Mouse (Mus musculus) left cerebral cortex, adult 18-20 months (tissue): ENCODE data around the gene Ppan. TPM values are rescaled to one million over a fixed set of nuclear protein-coding genes. Genes with fewer than 3 reads are reported as not detected.

Experiments used
- DNase-seq, 2 experiments: peaks; one replicate each; pipeline ENCODE4 v3.0.0; 2021 to 2022; ENCODE audit warnings: low spot score in 2 of 2, mixed read lengths in 1 of 2
- microRNA-seq, 2 experiments: library from miRNA; unstranded; fragments of <30 nt; microRNA quantifications; one replicate each; pipeline ENCODE4 v1.2.0; 2021
- total RNA-seq, 2 experiments: library from RNA; stranded (reverse); gene quantifications; 2 replicates each; pipeline ENCODE4 v1.2.3; 2021

Ppan gene
- total RNA-seq, 2 experiments from 2014 or later, result 20.7 to 23.3 TPM

GRCm38 (mm10) chr9:20909948-20910347 lies 22.0 kb downstream of the Ppan start:
- peak; percentile 55 to 59 for DNase-seq

DNA sequence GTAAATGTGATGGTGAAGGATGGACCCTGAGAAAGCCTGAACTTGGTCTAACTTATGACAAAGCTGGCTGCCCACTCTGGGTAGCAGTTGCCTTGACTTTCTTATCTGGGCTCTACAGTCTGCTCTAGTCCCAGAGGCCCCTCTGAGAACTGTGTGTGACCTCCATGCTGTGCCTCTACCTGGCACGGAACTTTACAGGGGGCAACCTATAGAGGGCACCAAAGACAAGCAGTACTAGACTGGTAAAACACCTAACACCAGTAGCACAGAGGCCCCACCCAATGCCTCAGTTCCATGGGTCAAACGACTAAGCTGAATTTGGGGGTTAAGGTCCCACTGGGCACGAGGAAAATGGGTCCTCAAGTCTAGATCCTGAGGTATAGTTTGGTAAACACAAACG lies 28.2 kb downstream of the Ppan start:
- no peak for DNase-seq

DNA sequence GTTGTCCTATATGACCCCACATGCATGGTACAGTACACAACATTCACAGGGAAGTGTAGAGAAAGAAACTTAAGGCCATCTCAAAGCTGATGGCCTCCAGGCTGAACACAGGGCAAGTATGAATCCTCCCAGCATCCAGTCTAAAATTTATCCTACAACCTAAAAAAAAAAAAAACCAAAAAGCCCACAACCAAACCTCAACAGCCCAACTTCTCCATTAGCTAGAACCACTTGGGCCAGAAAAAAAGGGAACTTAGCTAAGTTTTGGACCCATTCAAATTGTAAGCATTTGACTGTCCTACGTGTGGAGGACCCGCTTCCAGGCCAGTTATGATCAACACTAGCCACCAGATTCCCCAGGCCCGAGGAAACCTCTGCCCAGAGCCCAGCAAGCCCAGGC lies 35.3 kb downstream of the Ppan start:
- no peak for DNase-seq

Small RNA genes lying within 50 kb of the gene (microRNA-seq; reads per million reads assigned to microRNA genes)
- gene Mir7081, result 0 reads per million in 2 experiments

Other genes starting within 250 kb of the Ppan start
- gene Ubl5, start 245.3 kb upstream of the Ppan start, total RNA-seq, result 100 to 1,000 TPM; 310 to 319 TPM
- gene Fbxl12, start 243.4 kb upstream of the Ppan start, total RNA-seq, result 10 to 100 TPM; 21.9 to 22.6 TPM
- gene Pin1, start 236.1 kb upstream of the Ppan start, total RNA-seq, result 10 to 100 TPM; 40.4 to 42.3 TPM
- gene Olfm2, start 141.8 kb upstream of the Ppan start, total RNA-seq, result 100 to 1,000 TPM; 127 to 142 TPM
- gene Col5a3, start 73.1 kb upstream of the Ppan start, total RNA-seq, result 1 to 10 TPM; 1.7 to 1.8 TPM
- gene Rdh8, start 69.7 kb upstream of the Ppan start, total RNA-seq, result not detected
- gene A230050P20Rik, start 19.5 kb upstream of the Ppan start, total RNA-seq, result 10 to 100 TPM; 68.5 to 85.5 TPM
- gene Angptl6, start 8.4 kb upstream of the Ppan start, total RNA-seq, result 10 to 100 TPM in 1 of 2 experiments, 1 to 10 TPM in 1; 9.7 to 11.7 TPM
- gene Eif3g, start 10.4 kb downstream of the Ppan start, total RNA-seq, result 100 to 1,000 TPM; 133 to 134 TPM
- 10 to 100 TPM; 40.2 to 41.0 TPM for gene Dnmt1, start 71.7 kb downstream of the Ppan start, total RNA-seq
- 1 to 10 TPM; 2.9 to 3.4 TPM for gene S1pr2, start 88.6 kb downstream of the Ppan start, total RNA-seq
- gene Mrpl4, start 114.6 kb downstream of the Ppan start, total RNA-seq, result 10 to 100 TPM; 57.3 to 62.1 TPM
- 1 to 10 TPM; 2.3 to 2.9 TPM for gene Icam1, start 127.8 kb downstream of the Ppan start, total RNA-seq
- gene Icam4, start 141.2 kb downstream of the Ppan start, total RNA-seq, result 1 to 10 TPM in 1 of 2 experiments, under 1 TPM in 1; 0.98 to 1.7 TPM
- gene Icam5, start 143.9 kb downstream of the Ppan start, total RNA-seq, result 100 to 1,000 TPM; 203 to 239 TPM
- gene Zglp1, start 178.9 kb downstream of the Ppan start, total RNA-seq, result not detected
- 1 to 10 TPM; 2.2 to 2.9 TPM for gene Gm49373, start 184.9 kb downstream of the Ppan start, total RNA-seq
- gene Fdx1l, start 185.4 kb downstream of the Ppan start, total RNA-seq, result 10 to 100 TPM; 61.3 to 65.4 TPM
- gene Gm38431, start 203.8 kb downstream of the Ppan start, total RNA-seq, result 1 to 10 TPM; 1.6 to 1.8 TPM
- gene Raver1, start 203.8 kb downstream of the Ppan start, total RNA-seq, result 10 to 100 TPM; 25.3 to 28.0 TPM
- gene Tyk2, start 243.1 kb downstream of the Ppan start, total RNA-seq, result 10 to 100 TPM; 12.6 to 12.7 TPM